Mouse (Mus musculus): ENCODE results near the gene Pnck. TPM values are rescaled to one million over a fixed set of nuclear protein-coding genes. Genes with fewer than 3 reads are reported as not detected.

The Pnck gene
- total and polyA plus RNA-seq, 3 experiments, result 0.11 TPM; not detected in 2

- DNase-seq (ENCODE audit: low read depth, low spot score), result no peak
These were observed 13.7 kb upstream of the Pnck start for GRCm38 (mm10) chrX:73673619-73673967.

GRCm38 (mm10) chrX:73672879-73673618, 13.1 kb upstream of the Pnck start, which contains the start of gene Slc6a8:
TSS of gene Slc6a8 (plus strand) at chrX:73673150.
- Histone ChIP-seq H3K4me3 (ENCODE audit: control insufficient read depth in 1 of 2, insufficient read depth in 1 of 2, low read depth in 2 of 2, low read length in 2 of 2) (peak within 1 kb of the TSS; percentile 60 to 81), H3K4me1 (ENCODE audit: control insufficient read depth in 1 of 2, insufficient read depth in 2 of 2, low read length in 2 of 2) (0 out of 4 replicates have a peak, but pooled peaks cover 0 to 5% of the 10 kb centered on the region in 2 experiments), H3K9ac (ENCODE audit: control insufficient read depth, low read depth, low read length, poor library complexity, severe bottlenecking) (peak within 1 kb of the TSS; percentile 75), H3K9me3 (replicated peaks; ENCODE audit: insufficient read depth, low read length) (no peaks in the 10 kb centered on the region), H3K27me3 (ENCODE audit: control insufficient read depth in 1 of 2, insufficient read depth in 2 of 2, low read length in 2 of 2) (no peaks in the 10 kb centered on the region), H3K27ac (ENCODE audit: control insufficient read depth, low read depth, low read length) (no peak within 1 kb of the TSS), H3K36me3 (ENCODE audit: control insufficient read depth in 1 of 2, insufficient read depth in 2 of 2, low read length in 2 of 2) (no peaks in the 10 kb centered on the region), H3K79me2 (ENCODE audit: control insufficient read depth, insufficient read depth, low read length, poor library complexity) (no peaks in the 10 kb centered on the region; the same call in 1 of the 2 replicates)
- peak; percentile 52 for DNase-seq (ENCODE audit: low read depth, low spot score)
- TF ChIP-seq POLR2A (IDR thresholded peaks at IDR 0.05; ENCODE audit: control insufficient read depth in 1 of 2, insufficient read depth in 1 of 2, low read depth in 1 of 2, low read length in 2 of 2, poor library complexity in 1 of 2) (peak; percentile 34 to 46; a peak in 2 of 4 replicates), TBP (IDR thresholded peaks at IDR 0.05; ENCODE audit: low read depth, low read length) (0 out of 2 replicates have a peak, but pooled peaks have one; percentile 25), MYB (IDR thresholded peaks at IDR 0.05; ENCODE audit: low read depth, low read length) (no peak), NELFE (IDR thresholded peaks at IDR 0.05; ENCODE audit: low read depth, low read length) (peak; percentile 33; the same call in 1 of the 2 replicates)

More at GRCm38 (mm10) chrX:73673619-73673967, 13.7 kb upstream of the Pnck start:
- Histone ChIP-seq H3K27ac (ENCODE audit: control insufficient read depth, low read depth, low read length) (no peak overlapping the region), H3K4me3 (ENCODE audit: control insufficient read depth in 1 of 2, insufficient read depth in 1 of 2, low read depth in 2 of 2, low read length in 2 of 2) (peak overlapping the region; percentile 42 to 54; a peak in 3 of 4 replicates), H3K27me3 (ENCODE audit: control insufficient read depth in 1 of 2, insufficient read depth in 2 of 2, low read length in 2 of 2) (no peaks in the 10 kb centered on the region), H3K79me2 (ENCODE audit: control insufficient read depth, insufficient read depth, low read length, poor library complexity) (no peaks in the 10 kb centered on the region; the same call in 1 of the 2 replicates), H3K36me3 (ENCODE audit: control insufficient read depth in 1 of 2, insufficient read depth in 2 of 2, low read length in 2 of 2) (no peaks in the 10 kb centered on the region), H3K9ac (ENCODE audit: control insufficient read depth, low read depth, low read length, poor library complexity, severe bottlenecking) (peak overlapping the region; percentile 69), H3K4me1 (ENCODE audit: control insufficient read depth in 1 of 2, insufficient read depth in 2 of 2, low read length in 2 of 2) (0 out of 4 replicates have a peak, but pooled peaks cover 0 to 5% of the 10 kb centered on the region in 2 experiments), H3K9me3 (replicated peaks; ENCODE audit: insufficient read depth, low read length) (no peaks in the 10 kb centered on the region)
- TF ChIP-seq MAZ (IDR thresholded peaks at IDR 0.05; ENCODE audit: low read depth, low read length) (no peak), POLR2A (IDR thresholded peaks at IDR 0.05; ENCODE audit: control insufficient read depth in 1 of 2, insufficient read depth in 1 of 2, low read depth in 1 of 2, low read length in 2 of 2, poor library complexity in 1 of 2) (no peak), ZC3H11A (IDR thresholded peaks at IDR 0.05; ENCODE audit: low read depth, low read length) (no peak), POLR2AphosphoS2 (IDR thresholded peaks at IDR 0.05; ENCODE audit: low read length) (no peak), CTCF (IDR thresholded peaks at IDR 0.05 in 2 of 3, conservative IDR thresholded peaks at IDR 0.05 in 1 of 3; ENCODE audit: control insufficient read depth in 1 of 3, insufficient read depth in 1 of 3, low read depth in 2 of 3, low read length in 3 of 3, poor library complexity in 1 of 3, severe bottlenecking in 1 of 3) (no peak), MXI1 (IDR thresholded peaks at IDR 0.05; ENCODE audit: low read depth, low read length) (no peak), ETS1 (IDR thresholded peaks at IDR 0.05; ENCODE audit: low read depth, low read length) (no peak), BHLHE40 (IDR thresholded peaks at IDR 0.05; ENCODE audit: borderline replicate concordance, low read depth, low read length) (no peak), TAL1 (IDR thresholded peaks at IDR 0.05; ENCODE audit: low read length) (no peak), NRF1 (IDR thresholded peaks at IDR 0.05; ENCODE audit: insufficient read depth, low read depth, low read length, poor library complexity, severe bottlenecking) (no peak)

Data from MEL (cell line).